Mouse (Mus musculus) cerebellum, adult 18-20 months (tissue): ENCODE results near the gene Gria4.
"Not testable (repeated sequence)": the region's sequence is repeated elsewhere in the genome, so short reads cannot be mapped to it uniquely, and the experiment has no call there.

Source experiments
- DNase-seq, 2 experiments: peaks; one replicate each; pipeline ENCODE4 v3.0.0; 2021

Gria4 gene

GRCm38 (mm10) chr9:4795544-4796288, at the start of gene Gria4:
Gene Gria4, minus strand, starts transcription at chr9:4796234.
- peak; percentile 89 to 90 for DNase-seq

GRCm38 (mm10) chr9:4810941-4811340, 14.9 kb upstream of the Gria4 start:
- not testable (repeated sequence) for DNase-seq

GRCm38 (mm10) chr9:4803151-4803755, 7.2 kb upstream of the Gria4 start:
- DNase-seq: no peak

- DNase-seq: no peak
Measured at GRCm38 (mm10) chr9:4797396-4797795, 1.4 kb upstream of the Gria4 start.

- no peak for DNase-seq
Measured at GRCm38 (mm10) chr9:4796289-4796645, 233 bp upstream of the Gria4 start.

- DNase-seq: peak; percentile 39 to 60
Measured at GRCm38 (mm10) chr9:4795075-4795474, 959 bp downstream of the Gria4 start.

- DNase-seq: peak; percentile 31 to 52
Measured at GRCm38 (mm10) chr9:4794411-4794810, 1.6 kb downstream of the Gria4 start.

- peak; percentile 76 to 87 for DNase-seq
Measured at GRCm38 (mm10) chr9:4749407-4749806, 46.6 kb downstream of the Gria4 start.

GRCm38 (mm10) chr9:4714086-4714485, 81.9 kb downstream of the Gria4 start:
- DNase-seq: no peak

- no peak for DNase-seq
Measured at GRCm38 (mm10) chr9:4712367-4712766, 83.7 kb downstream of the Gria4 start.

GRCm38 (mm10) chr9:4687149-4687548, 108.9 kb downstream of the Gria4 start:
- DNase-seq: no peak

- DNase-seq: peak; percentile 72 to 76
Measured at GRCm38 (mm10) chr9:4680244-4680643, 115.8 kb downstream of the Gria4 start.

- no peak for DNase-seq
Measured at GRCm38 (mm10) chr9:4679099-4679498, 116.9 kb downstream of the Gria4 start.

GRCm38 (mm10) chr9:4665691-4666090, 130.3 kb downstream of the Gria4 start:
- no peak for DNase-seq

- DNase-seq: no peak
Measured at GRCm38 (mm10) chr9:4662421-4662820, 133.6 kb downstream of the Gria4 start.

- peak; percentile 52 to 64 for DNase-seq
Measured at GRCm38 (mm10) chr9:4658951-4659350, 137.1 kb downstream of the Gria4 start.

- DNase-seq: no peak
Measured at GRCm38 (mm10) chr9:4654333-4654732, 141.7 kb downstream of the Gria4 start.

GRCm38 (mm10) chr9:4639192-4639900, 156.7 kb downstream of the Gria4 start:
- peak; percentile 53 to 56 for DNase-seq

- DNase-seq: no peak
Measured at GRCm38 (mm10) chr9:4631910-4632309, 164.1 kb downstream of the Gria4 start.

GRCm38 (mm10) chr9:4615286-4615685, 180.7 kb downstream of the Gria4 start:
- DNase-seq: no peak

GRCm38 (mm10) chr9:4605354-4605753, 190.7 kb downstream of the Gria4 start:
- DNase-seq: peak; percentile 50 to 63

GRCm38 (mm10) chr9:4604236-4604635, 191.8 kb downstream of the Gria4 start:
- peak in 1 of 2 experiments; percentile 38 for DNase-seq

GRCm38 (mm10) chr9:4601788-4602187, 194.2 kb downstream of the Gria4 start:
- no peak for DNase-seq

- DNase-seq: peak; percentile 15 to 29
Measured at GRCm38 (mm10) chr9:4573596-4573995, 222.4 kb downstream of the Gria4 start.
